Mouse (Mus musculus): ENCODE data around the gene Pcbp3. TPM values are rescaled to one million over a fixed set of nuclear protein-coding genes. Genes with fewer than 3 reads are reported as not detected.
A peak's percentile ranks its signal among the peaks of the same experiment; 100 is the strongest.

The Pcbp3 gene
- polyA plus RNA-seq, 1 experiment: 27.2 TPM

DNA sequence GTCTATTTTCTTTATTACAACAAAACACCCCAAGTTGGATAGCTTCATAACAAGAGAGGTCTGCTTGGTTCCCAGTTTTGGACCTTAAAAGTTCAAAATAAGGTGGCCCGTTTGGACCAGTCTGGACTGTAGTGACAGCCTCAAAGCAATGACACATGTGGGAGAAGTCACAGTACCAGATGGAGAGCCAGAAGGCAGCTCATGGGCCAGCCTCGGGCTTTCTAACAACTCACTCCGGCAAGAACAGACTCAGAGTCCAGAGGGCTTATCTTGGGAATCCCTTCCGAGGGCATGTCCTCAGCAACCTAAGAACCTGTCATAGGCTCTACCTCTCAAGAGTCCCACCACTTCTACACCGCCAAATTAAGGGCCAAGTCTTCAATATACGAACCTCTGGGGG is 24.9 kb downstream of the Pcbp3 start:
- 86% methylated on average over 6 of the region's 6 CpGs for WGBS
- TF ChIP-seq POLR2A (IDR thresholded peaks at IDR 0.05; ENCODE audit: borderline replicate concordance, extremely low read depth, low read depth, low read length): no peak
- no peak for TF ChIP-seq CTCF (IDR thresholded peaks at IDR 0.05; ENCODE audit: insufficient read depth, low read length)
- Histone ChIP-seq H3K4me3 (replicated peaks; ENCODE audit: extremely low read depth, low read depth, low read length) (no peak overlapping the region), H3K4me1 (ENCODE audit: control insufficient read depth, insufficient read depth, low read length) (no peaks in the 10 kb centered on the region; the same call in 1 of the 2 replicates)
- no peak for DNase-seq

DNA sequence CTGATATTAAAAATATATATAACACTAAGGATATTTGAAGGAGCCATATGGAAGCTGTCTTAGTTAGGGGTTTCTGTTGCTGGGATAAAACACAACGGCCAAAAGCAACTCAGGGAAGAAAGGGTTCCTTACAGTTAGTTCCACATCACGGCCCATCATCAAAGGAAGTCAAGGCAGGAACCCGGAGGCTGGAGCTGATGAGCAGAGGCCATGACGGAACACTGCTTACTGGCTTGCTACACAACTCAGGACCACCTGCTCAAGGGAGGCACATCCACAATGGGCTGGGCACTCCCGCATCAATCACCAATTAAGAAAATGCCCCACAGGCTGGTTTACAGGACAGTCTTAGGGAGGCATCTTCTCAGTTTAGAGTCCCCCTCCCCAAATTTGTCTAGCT is 26.9 kb downstream of the Pcbp3 start:
- no peak for DNase-seq
- Histone ChIP-seq H3K4me1 (ENCODE audit: control insufficient read depth, insufficient read depth, low read length) (peaks cover 4% of the 10 kb centered on the region; the same call in 1 of the 2 replicates), H3K4me3 (replicated peaks; ENCODE audit: extremely low read depth, low read depth, low read length) (no peak overlapping the region)
- TF ChIP-seq POLR2A (IDR thresholded peaks at IDR 0.05; ENCODE audit: borderline replicate concordance, extremely low read depth, low read depth, low read length): no peak
- WGBS: 81% methylated on average over 5 of the region's 5 CpGs

DNA sequence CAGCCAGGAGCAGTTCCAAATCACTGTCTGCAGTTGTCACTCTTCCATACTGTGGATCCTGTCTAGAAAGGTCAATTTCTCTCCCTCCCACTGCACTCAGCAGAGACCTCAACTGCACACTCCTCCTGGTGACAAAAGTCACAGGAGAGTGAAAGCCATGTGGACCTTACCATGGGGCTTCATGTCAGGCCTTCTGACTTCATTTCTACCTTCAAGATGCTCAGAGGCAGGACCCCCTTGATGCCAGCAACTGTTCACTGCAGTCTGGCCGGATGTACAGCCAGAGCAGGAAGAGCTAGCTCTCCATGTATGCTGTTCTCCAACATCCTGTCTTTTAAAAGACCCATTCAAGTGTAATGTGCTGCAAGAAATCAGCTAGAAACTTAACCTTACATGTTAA is 29.9 kb downstream of the Pcbp3 start:
- Histone ChIP-seq H3K4me3 (replicated peaks; ENCODE audit: extremely low read depth, low read depth, low read length) (no peak overlapping the region), H3K4me1 (ENCODE audit: control insufficient read depth, insufficient read depth, low read length) (peaks cover 4% of the 10 kb centered on the region; the same call in 1 of the 2 replicates)
- no peak for DNase-seq
- WGBS: 66% methylated on average over 1 of the region's 1 CpGs
- TF ChIP-seq CTCF (IDR thresholded peaks at IDR 0.05; ENCODE audit: insufficient read depth, low read length) (no peak), POLR2A (IDR thresholded peaks at IDR 0.05; ENCODE audit: borderline replicate concordance, extremely low read depth, low read depth, low read length) (no peak)

DNA sequence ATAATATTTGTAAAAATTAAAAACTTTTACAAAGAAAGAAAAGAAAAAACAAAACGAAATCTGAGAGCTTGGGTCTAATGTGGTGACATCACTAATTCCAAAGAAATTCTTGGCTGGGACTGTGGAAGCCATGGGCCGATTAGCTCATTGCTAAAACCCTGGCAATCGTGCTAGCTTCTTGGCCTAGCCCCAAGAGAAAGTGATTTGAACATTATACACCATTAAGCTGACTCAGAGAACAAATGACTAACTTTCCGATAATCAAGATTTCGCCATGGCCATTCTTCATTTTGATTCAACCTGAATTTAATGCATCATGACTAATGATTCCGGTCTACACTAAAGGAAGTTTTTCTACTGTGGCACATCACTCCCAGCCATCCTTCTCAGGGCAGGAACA is 30.6 kb downstream of the Pcbp3 start:
- DNase-seq: no peak
- H3K4me3 ChIP-seq (replicated peaks; ENCODE audit: extremely low read depth, low read depth, low read length): no peak overlapping the region
- no peak for TF ChIP-seq CTCF (IDR thresholded peaks at IDR 0.05; ENCODE audit: insufficient read depth, low read length)
- TF ChIP-seq POLR2A (IDR thresholded peaks at IDR 0.05; ENCODE audit: borderline replicate concordance, extremely low read depth, low read depth, low read length): no peak
- 42% methylated on average over 6 of the region's 6 CpGs for WGBS
- H3K4me1 ChIP-seq (ENCODE audit: control insufficient read depth, insufficient read depth, low read length): peaks cover 4% of the 10 kb centered on the region; the same call in 1 of the 2 replicates

DNA sequence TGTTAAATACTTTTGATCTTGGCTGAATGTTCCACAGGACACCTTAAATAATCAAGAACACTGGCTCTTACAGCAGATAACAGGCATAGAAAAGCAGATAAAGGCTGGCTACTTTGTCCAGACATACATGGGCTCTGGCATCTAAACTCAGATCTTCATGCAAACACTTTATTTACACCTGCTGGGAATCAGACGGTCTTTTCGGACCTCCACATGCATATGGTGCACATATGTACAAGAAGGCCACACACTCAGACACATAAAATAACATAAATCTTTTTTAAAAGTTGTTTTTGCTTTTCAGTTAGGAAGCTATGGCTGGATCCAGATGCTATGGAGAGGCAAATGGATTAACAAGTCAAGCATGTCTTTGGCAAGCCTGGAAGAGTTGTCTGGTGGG is 37.2 kb downstream of the Pcbp3 start:
- no peak for DNase-seq
- Histone ChIP-seq H3K4me1 (ENCODE audit: control insufficient read depth, insufficient read depth, low read length) (no peaks in the 10 kb centered on the region), H3K4me3 (replicated peaks; ENCODE audit: extremely low read depth, low read depth, low read length) (no peak overlapping the region)
- no peak for TF ChIP-seq CTCF (IDR thresholded peaks at IDR 0.05; ENCODE audit: insufficient read depth, low read length)
- no peak for TF ChIP-seq POLR2A (IDR thresholded peaks at IDR 0.05; ENCODE audit: borderline replicate concordance, extremely low read depth, low read depth, low read length)
- 84% methylated on average over 2 of the region's 2 CpGs for WGBS

DNA sequence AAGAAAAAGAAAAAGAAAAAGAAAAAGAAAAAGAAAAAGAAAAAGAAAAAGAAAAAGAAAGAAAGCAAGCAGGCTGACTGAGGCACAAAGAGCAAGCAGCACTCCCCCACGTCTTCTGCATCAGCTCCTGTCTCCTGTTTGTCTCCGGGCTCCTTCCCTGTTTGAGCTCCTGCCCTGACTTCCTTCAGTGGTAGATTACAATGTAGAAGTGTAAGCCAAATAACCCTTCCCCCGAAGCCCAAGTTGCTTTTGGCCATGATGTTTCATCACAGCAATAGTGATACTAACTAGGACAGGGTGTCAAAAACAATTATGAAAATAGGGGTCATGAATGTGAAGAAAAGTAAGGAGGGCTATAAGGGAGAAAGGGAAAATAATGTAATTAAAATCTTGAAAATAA is 43.6 kb downstream of the Pcbp3 start:
- WGBS: 47% methylated on average over 3 of the region's 3 CpGs

DNA sequence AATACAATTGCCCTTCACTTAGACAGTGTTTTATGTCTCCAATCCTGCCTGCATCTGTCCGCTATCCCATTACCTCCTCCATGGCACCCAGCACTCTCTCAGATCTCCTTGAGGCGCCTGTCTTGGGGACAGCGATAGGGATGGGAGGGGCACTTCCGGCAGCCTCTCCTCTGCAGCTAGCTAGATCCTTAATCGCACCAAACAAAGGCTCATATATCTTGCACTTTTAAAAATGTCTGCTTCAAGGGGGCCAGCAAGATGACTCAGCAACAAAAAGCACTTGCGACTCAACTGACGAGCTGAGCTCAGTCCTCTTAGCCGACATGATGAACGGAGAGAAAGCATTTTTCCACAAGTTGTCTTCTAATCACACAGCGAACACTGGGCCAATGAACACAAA is 55.3 kb downstream of the Pcbp3 start:
- TF ChIP-seq POLR2A (IDR thresholded peaks at IDR 0.05; ENCODE audit: borderline replicate concordance, extremely low read depth, low read depth, low read length) (no peak), CTCF (IDR thresholded peaks at IDR 0.05; ENCODE audit: insufficient read depth, low read length) (no peak)
- H3K4me3 ChIP-seq (replicated peaks; ENCODE audit: extremely low read depth, low read depth, low read length): peak overlapping the region; percentile 20
- DNase-seq: no peak
- WGBS: 32% methylated on average over 10 of the region's 10 CpGs
- peaks cover 22% of the 10 kb centered on the region for H3K4me1 ChIP-seq (ENCODE audit: control insufficient read depth, insufficient read depth, low read length)

More for the DNA sequence above, 43.6 kb downstream of the Pcbp3 start:
- TF ChIP-seq POLR2A (IDR thresholded peaks at IDR 0.05; ENCODE audit: borderline replicate concordance, extremely low read depth, low read depth, low read length): no peak
- no peak for TF ChIP-seq CTCF (IDR thresholded peaks at IDR 0.05; ENCODE audit: insufficient read depth, low read length)
- no peak overlapping the region for H3K4me3 ChIP-seq (replicated peaks; ENCODE audit: extremely low read depth, low read depth, low read length)
- DNase-seq: no peak
- no peaks in the 10 kb centered on the region; the same call in 1 of the 2 replicates for H3K4me1 ChIP-seq (ENCODE audit: control insufficient read depth, insufficient read depth, low read length)

DNA sequence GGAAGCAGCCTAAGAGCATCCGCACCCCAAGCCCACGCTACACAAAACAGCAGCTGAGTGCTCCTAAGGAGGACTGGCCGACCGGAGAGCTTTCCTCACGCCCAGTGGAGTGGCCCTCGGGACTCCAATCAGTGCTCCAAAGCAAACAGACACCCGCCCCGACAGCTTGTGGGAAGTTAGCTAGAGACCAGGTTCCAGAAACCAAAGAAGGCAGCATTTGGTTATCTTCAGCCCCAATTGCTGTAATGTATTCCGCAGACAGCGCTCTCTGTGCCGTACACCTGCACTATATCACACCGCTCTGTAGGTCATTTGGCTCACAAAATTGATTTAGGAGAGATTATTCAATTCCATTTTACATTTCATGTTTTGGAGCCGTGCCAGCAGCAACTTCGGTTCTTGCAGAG is 55.7 kb downstream of the Pcbp3 start:
- no peak overlapping the region for H3K4me3 ChIP-seq (replicated peaks; ENCODE audit: extremely low read depth, low read depth, low read length)
- TF ChIP-seq CTCF (IDR thresholded peaks at IDR 0.05; ENCODE audit: insufficient read depth, low read length) (no peak), POLR2A (IDR thresholded peaks at IDR 0.05; ENCODE audit: borderline replicate concordance, extremely low read depth, low read depth, low read length) (no peak)
- 42% methylated on average over 14 of the region's 14 CpGs for WGBS
- DNase-seq: peak; percentile 31
- peaks cover 22% of the 10 kb centered on the region for H3K4me1 ChIP-seq (ENCODE audit: control insufficient read depth, insufficient read depth, low read length)

DNA sequence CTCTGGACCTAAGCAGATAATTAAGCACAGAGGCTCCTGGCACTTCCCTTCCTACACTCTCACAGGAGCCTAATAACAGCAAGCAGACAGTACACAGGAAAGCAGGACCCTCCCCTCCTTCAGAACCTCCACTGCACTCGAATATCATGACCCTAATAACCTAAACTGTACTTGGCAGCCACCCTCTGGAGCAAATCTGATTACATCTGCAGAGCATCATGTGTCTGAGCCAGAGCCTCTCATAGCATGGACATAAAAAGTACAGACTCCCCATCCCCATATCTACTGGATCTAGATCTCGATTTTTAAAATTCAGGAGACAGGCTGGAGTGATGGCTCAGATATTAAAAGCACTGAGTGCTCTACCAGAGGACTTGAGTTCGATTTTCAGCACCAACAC is 58.0 kb downstream of the Pcbp3 start:
- H3K4me1 ChIP-seq (ENCODE audit: control insufficient read depth, insufficient read depth, low read length): peaks cover 22% of the 10 kb centered on the region
- H3K4me3 ChIP-seq (replicated peaks; ENCODE audit: extremely low read depth, low read depth, low read length): no peak overlapping the region
- TF ChIP-seq CTCF (IDR thresholded peaks at IDR 0.05; ENCODE audit: insufficient read depth, low read length) (no peak), POLR2A (IDR thresholded peaks at IDR 0.05; ENCODE audit: borderline replicate concordance, extremely low read depth, low read depth, low read length) (no peak)
- no peak for DNase-seq
- WGBS: 34% methylated on average over 3 of the region's 3 CpGs

DNA sequence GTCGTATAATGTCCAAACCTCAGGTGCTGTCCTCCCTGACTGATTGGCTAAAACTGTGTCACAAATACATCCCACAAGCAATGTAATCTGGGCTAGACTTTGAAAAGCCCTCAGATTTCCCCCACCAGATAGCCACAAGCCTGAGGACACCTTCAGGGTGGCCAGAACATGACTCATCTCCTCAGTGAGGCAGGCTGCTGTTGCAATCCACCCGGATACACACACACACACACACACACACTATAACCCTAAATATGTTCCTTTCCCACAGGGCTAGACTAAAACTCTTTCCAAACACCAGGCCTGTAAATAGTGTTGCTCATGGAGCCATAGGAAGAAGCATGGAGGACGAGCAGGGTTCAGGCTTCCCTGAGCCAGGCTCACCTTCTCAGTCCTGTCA is 58.6 kb downstream of the Pcbp3 start:
- no peak for DNase-seq
- no peak for TF ChIP-seq POLR2A (IDR thresholded peaks at IDR 0.05; ENCODE audit: borderline replicate concordance, extremely low read depth, low read depth, low read length)
- no peak for TF ChIP-seq CTCF (IDR thresholded peaks at IDR 0.05; ENCODE audit: insufficient read depth, low read length)
- H3K4me1 ChIP-seq (ENCODE audit: control insufficient read depth, insufficient read depth, low read length): peaks cover 22% of the 10 kb centered on the region
- H3K4me3 ChIP-seq (replicated peaks; ENCODE audit: extremely low read depth, low read depth, low read length): no peak overlapping the region
- 43% methylated on average over 3 of the region's 3 CpGs for WGBS

Data from lung, adult 2 months (tissue).